Mouse (Mus musculus) C2C12 (cell line): Measurements from ENCODE around the gene Notch4. TPM values are rescaled to one million over a fixed set of nuclear protein-coding genes. Genes with fewer than 3 reads are reported as not detected.

ENCODE experiments used
- H3K27me3 ChIP-seq: one replicate; pipeline ENCODE4 v1.6.1; 2011; ENCODE audit not compliant: control insufficient read depth, insufficient read depth, insufficient read length
- H3K36me3 ChIP-seq: one replicate; pipeline ENCODE4 v1.6.1; 2011; ENCODE audit not compliant: control insufficient read depth, insufficient read depth
- H3K4me3 ChIP-seq: one replicate; pipeline ENCODE4 v1.5.1; 2011; ENCODE audit warnings: mild to moderate bottlenecking, control low read depth; ENCODE audit not compliant: poor library complexity, insufficient read depth, severe bottlenecking
- H3K79me2 ChIP-seq: one replicate; pipeline ENCODE4 v1.6.1; 2011; ENCODE audit not compliant: control insufficient read depth, insufficient read depth
- H3K79me3 ChIP-seq: one replicate; pipeline ENCODE4 v1.6.1; 2011; ENCODE audit warnings: low read depth, control low read depth
- H3ac ChIP-seq: one replicate; pipeline ENCODE3; 2011; ENCODE audit warnings: low read depth; ENCODE audit not compliant: control insufficient read depth, insufficient read length
- CEBPB ChIP-seq: IDR thresholded peaks from one replicate; pipeline ENCODE4 v1.6.1; 2011; ENCODE audit warnings: low read depth, mild to moderate bottlenecking, control low read depth, moderate library complexity
- CTCF ChIP-seq: IDR thresholded peaks from one replicate; pipeline ENCODE4 v1.5.1; 2011; ENCODE audit not compliant: control insufficient read depth, insufficient read depth, insufficient read length
- FOSL1 ChIP-seq: IDR thresholded peaks from one replicate; pipeline ENCODE4 v1.8.0; 2011; ENCODE audit warnings: mild to moderate bottlenecking, low read length; ENCODE audit not compliant: poor library complexity, insufficient read depth, severe bottlenecking
- MAX ChIP-seq: IDR thresholded peaks from one replicate; pipeline ENCODE4 v1.6.1; 2011; ENCODE audit warnings: mild to moderate bottlenecking, control low read depth
- MYOD1 ChIP-seq: IDR thresholded peaks from one replicate; pipeline ENCODE4 v1.6.1; 2011; ENCODE audit warnings: low read depth; ENCODE audit not compliant: control insufficient read depth, insufficient read length
- MYOG ChIP-seq: IDR thresholded peaks from one replicate; pipeline ENCODE4 v1.6.1; 2011; ENCODE audit not compliant: control insufficient read depth, insufficient read length; ENCODE audit errors: extremely low read depth
- USF1 ChIP-seq: IDR thresholded peaks from one replicate; pipeline ENCODE4 v1.6.1; 2011; ENCODE audit warnings: low read depth, mild to moderate bottlenecking, control low read depth, moderate library complexity
- polyA plus RNA-seq: library from polyadenylated mRNA; unstranded; fragments of >200 nt; fragmentation: generic; extraction: Trizol; gene quantifications from one replicate; pipeline ENCODE4 v1.2.1, GENCODE M21; 2012; ENCODE audit warnings: missing spikeins

The Notch4 gene
- polyA plus RNA-seq, 1 experiment = 0.51 TPM

- Histone ChIP-seq H3K4me3 (no peak overlapping the region), H3K79me3 (no peaks in the 10 kb centered on the region), H3K27me3 (peaks cover 31% of the 10 kb centered on the region), H3K36me3 (no peaks in the 10 kb centered on the region), H3K79me2 (no peaks in the 10 kb centered on the region), H3ac (no peak overlapping the region)
- TF ChIP-seq MAX = no peak
- no peak for TF ChIP-seq CTCF
- TF ChIP-seq MYOG = no peak
These were observed 71.6 kb downstream of the Notch4 start for GRCm38 (mm10) chr17:34635671-34636070.

DNA sequence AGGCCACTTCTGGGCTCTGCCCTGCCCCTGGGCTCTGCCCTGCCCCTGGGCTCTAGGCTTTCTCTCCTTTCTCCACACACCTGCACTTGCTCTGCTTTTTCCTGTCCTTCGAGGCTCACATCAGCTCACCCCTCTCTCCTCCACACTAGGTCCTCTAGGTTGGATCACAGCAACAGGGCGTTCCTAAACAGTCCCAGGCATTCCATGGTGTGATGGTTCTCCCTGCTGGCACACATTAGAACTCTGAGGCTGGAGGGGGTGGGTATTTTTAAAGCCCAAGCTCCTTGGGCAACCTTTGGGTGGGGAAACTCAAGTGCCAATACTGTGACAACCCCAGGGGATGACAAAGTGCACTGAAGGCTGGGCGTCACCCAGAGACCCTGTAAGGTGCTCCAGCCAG is 73.4 kb downstream of the Notch4 start:
- Histone ChIP-seq H3ac (no peak overlapping the region), H3K36me3 (no peaks in the 10 kb centered on the region), H3K79me2 (no peaks in the 10 kb centered on the region), H3K27me3 (peaks cover 13% of the 10 kb centered on the region), H3K4me3 (no peak overlapping the region), H3K79me3 (no peaks in the 10 kb centered on the region)
- TF ChIP-seq FOSL1 (no peak), CEBPB (no peak), MAX (no peak), USF1 (no peak), MYOG (no peak), MYOD1 (no peak)

Other genes with a start within 250 kb of the Notch4 start
- not detected for gene H2-Eb2, start 238.6 kb upstream of the Notch4 start, polyA plus RNA-seq
- not detected for gene Btnl2, start 209.4 kb upstream of the Notch4 start, polyA plus RNA-seq
- not detected for gene Btnl1, start 187.1 kb upstream of the Notch4 start, polyA plus RNA-seq
- gene BC051142, start 165.4 kb upstream of the Notch4 start, polyA plus RNA-seq = not detected
- gene Btnl4, start 87.0 kb upstream of the Notch4 start, polyA plus RNA-seq = not detected
- gene Btnl6, start 46.9 kb upstream of the Notch4 start, polyA plus RNA-seq = not detected
- gene Gpsm3, start 25.5 kb downstream of the Notch4 start, polyA plus RNA-seq = 1.2 TPM
- gene Pbx2, start 27.0 kb downstream of the Notch4 start, polyA plus RNA-seq = 18.1 TPM
- 0.30 TPM for gene Ager, start 33.6 kb downstream of the Notch4 start, polyA plus RNA-seq
- gene Rnf5, start 39.4 kb downstream of the Notch4 start, polyA plus RNA-seq = 37.1 TPM
- gene Agpat1, start 40.0 kb downstream of the Notch4 start, polyA plus RNA-seq = 73.9 TPM
- 0.22 TPM for gene Egfl8, start 51.7 kb downstream of the Notch4 start, polyA plus RNA-seq
- 12.7 TPM for gene Ppt2, start 64.2 kb downstream of the Notch4 start, polyA plus RNA-seq
- not detected for gene Prrt1, start 65.3 kb downstream of the Notch4 start, polyA plus RNA-seq
- gene Fkbpl, start 80.5 kb downstream of the Notch4 start, polyA plus RNA-seq = 9.9 TPM
- 38.3 TPM for gene Atf6b, start 82.9 kb downstream of the Notch4 start, polyA plus RNA-seq
- 0.02 TPM for gene Tnxb, start 106.3 kb downstream of the Notch4 start, polyA plus RNA-seq
- not detected for gene C4b, start 179.6 kb downstream of the Notch4 start, polyA plus RNA-seq
- not detected for gene Cyp21a1, start 240.3 kb downstream of the Notch4 start, polyA plus RNA-seq